Mouse (Mus musculus): Measurements from ENCODE around the gene Slc35a2. TPM values are rescaled to one million over a fixed set of nuclear protein-coding genes. Genes with fewer than 3 reads are reported as not detected.
"Not testable (repeated sequence)": the region's sequence is repeated elsewhere in the genome, so short reads cannot be mapped to it uniquely, and the experiment has no call there.

Gene Slc35a2
- total RNA-seq, 2 experiments from 2014 or later, result 8.4 to 8.8 TPM

DNA sequence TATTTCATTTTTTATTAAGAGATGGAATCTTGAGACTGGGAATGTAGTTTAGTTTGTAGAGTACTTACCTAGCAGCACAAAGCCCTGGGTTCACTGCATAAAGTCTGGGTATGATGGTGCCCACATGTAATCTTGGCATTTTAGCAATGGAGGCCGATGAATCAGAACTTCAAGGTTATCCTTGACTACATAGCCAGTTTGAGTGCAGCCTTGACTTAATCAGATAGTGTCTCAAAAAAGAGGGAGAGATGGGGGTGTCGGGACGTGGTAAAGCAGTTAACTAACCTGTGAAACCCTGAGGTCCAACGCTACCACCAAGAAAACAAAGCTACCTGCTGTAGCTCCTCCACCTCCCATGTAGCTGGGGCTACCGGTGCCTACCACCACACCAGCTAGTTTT lies 20.6 kb downstream of the Slc35a2 start:
- intact Hi-C loops (cut with DNase I), result no loop called here
- DNase-seq, result no peak

DNA sequence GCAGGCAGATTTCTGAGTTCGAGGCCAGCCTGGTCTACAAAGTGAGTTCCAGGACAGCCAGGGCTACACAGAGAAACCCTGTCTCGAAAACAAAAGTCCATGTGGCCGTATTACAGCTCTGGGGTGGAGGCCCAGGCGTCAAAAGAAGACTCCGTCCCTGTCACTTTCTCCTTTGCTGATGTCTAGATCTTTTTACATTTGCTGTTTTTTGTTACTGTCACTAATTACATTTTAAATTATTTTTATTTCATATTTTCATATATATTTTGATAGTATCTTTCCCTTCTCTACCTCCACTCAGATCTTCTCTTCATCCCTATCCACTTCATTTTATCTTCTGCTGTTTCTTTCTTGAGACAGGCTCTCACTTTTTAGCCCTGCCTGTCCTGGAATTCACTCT lies 23.9 kb downstream of the Slc35a2 start, which contains the start of gene Gm10491:
Gm10491 (minus strand) TSS at position 101 of the 400 bp plus-strand sequence.
- intact Hi-C loops (cut with DNase I), result no loop called here
- DNase-seq, result no peak

DNA sequence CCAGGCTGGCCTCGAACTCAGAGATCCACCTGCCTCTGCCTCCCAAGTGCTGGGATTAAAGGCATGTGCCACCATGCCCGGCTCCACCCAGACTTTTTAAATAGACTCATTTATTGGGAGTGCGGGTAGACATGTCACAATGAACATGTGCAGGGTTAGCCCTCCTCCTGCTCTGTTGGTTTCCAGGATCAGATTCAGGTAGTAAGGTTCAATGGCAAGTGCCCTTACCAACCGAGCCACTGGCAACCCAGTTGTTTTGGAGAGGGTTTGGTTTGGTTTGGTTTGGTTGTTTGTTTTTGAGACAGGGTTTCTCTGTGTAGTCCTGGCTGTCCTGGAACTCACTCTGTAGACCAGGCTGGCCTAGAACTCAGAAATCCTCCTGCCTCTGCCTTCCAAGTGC lies 25.4 kb downstream of the Slc35a2 start, which contains the start of gene Gm10490:
Gm10490 (plus strand) TSS at position 301 of the 400 bp plus-strand sequence.
- intact Hi-C loops (cut with DNase I); DNase-seq: not testable (repeated sequence)

GRCm38 (mm10) chrX:7910473-7910872 lies 26.6 kb downstream of the Slc35a2 start:
- DNase-seq, result no peak
- intact Hi-C loops (cut with DNase I), result loop anchor here (5.0 kb wide), 1 partner anchor 107 kb away; the partner anchor contains the start of gene Glod5

GRCm38 (mm10) chrX:7915669-7916068 lies 31.8 kb downstream of the Slc35a2 start:
- intact Hi-C loops (cut with DNase I), result not testable (repeated sequence)

GRCm38 (mm10) chrX:7917960-7918359 lies 34.1 kb downstream of the Slc35a2 start:
- intact Hi-C loops (cut with DNase I); DNase-seq: not testable (repeated sequence)

More at GRCm38 (mm10) chrX:7915669-7916068, 31.8 kb downstream of the Slc35a2 start:
- DNase-seq, result not testable (repeated sequence)

GRCm38 (mm10) chrX:7919601-7920383 lies 36.0 kb downstream of the Slc35a2 start, which contains the start of gene Pcsk1n:
Pcsk1n (plus strand) TSS chrX:7919822.
- intact Hi-C loops (cut with DNase I), result no loop called here
- DNase-seq, result no peak

- intact Hi-C loops (cut with DNase I), result no loop called here
Measured at GRCm38 (mm10) chrX:7922032-7922431, 38.2 kb downstream of the Slc35a2 start.

DNA sequence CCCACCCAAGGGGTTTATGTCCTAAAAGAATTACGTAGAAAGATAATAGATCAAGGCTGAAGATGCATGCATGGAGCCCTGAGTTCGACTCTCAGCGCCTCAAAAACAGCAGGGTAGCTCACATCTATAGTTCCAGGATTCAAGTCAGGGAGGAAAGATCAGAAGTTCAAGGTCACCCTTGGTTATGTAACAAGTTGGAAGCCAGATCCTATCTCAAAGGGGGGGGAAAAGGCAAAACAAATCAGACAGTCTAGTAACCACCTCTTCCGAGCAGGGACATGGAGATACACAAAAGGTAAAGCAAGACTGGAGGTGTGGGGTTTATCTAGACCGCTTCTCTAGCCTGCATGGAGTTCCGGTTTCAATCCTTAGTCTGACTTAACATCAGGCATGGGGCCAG lies 42.4 kb downstream of the Slc35a2 start:
- intact Hi-C loops (cut with DNase I), result no loop called here
- no peak for DNase-seq

More at GRCm38 (mm10) chrX:7922032-7922431, 38.2 kb downstream of the Slc35a2 start:
- no peak for DNase-seq

- intact Hi-C loops (cut with DNase I), result no loop called here
- DNase-seq, result no peak
Measured at GRCm38 (mm10) chrX:7927116-7927515, 43.3 kb downstream of the Slc35a2 start.

DNA sequence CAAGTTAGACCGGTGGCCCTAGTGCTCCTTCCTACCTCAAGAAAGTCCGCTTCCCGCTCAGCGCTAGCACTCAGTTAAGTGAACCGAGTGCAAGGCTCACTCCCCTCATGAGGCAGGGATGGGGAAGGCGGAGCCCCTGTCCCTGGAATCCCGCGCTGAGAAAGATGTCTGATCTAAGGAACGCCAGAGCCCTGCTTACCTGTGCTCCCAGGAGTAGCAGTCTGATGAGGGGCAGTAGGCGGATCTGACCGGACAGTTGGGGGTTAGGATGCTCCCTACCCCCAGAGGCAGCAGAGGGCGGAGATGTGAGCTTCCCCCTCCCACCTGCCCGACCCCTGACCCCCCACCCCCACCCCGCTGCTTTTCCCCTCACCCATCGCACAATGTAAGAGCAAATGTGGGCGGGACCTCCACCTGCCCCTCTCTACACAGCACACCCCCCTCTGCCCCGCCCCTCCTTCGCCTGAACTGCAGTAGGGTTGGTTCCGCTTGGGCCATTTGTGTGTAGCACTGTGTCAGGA lies 44.5 kb downstream of the Slc35a2 start, which contains the start of gene Eras:
Eras (minus strand) TSS at position 338 of the 521 bp plus-strand sequence.
- intact Hi-C loops (cut with DNase I), result no loop called here
- no peak for DNase-seq

GRCm38 (mm10) chrX:7936874-7937273 lies 53.0 kb downstream of the Slc35a2 start:
- intact Hi-C loops (cut with DNase I), result no loop called here

GRCm38 (mm10) chrX:7937667-7938066 lies 53.8 kb downstream of the Slc35a2 start:
- intact Hi-C loops (cut with DNase I), result no loop called here

More at GRCm38 (mm10) chrX:7936874-7937273, 53.0 kb downstream of the Slc35a2 start:
- no peak for DNase-seq

More at GRCm38 (mm10) chrX:7937667-7938066, 53.8 kb downstream of the Slc35a2 start:
- DNase-seq, result no peak

Other genes starting within 250 kb of the Slc35a2 start
- gene Syp, start 245.6 kb upstream of the Slc35a2 start, total RNA-seq (2021), result 1 to 10 TPM; 1.1 TPM
- 10 to 100 TPM; 23.1 to 24.9 TPM for gene Prickle3, start 226.8 kb upstream of the Slc35a2 start, total RNA-seq (2021)
- gene Plp2, start 212.6 kb upstream of the Slc35a2 start, total RNA-seq (2021), result 10 to 100 TPM; 28.0 to 43.2 TPM
- 10 to 100 TPM; 18.8 to 20.6 TPM for gene Magix, start 202.8 kb upstream of the Slc35a2 start, total RNA-seq (2021)
- 10 to 100 TPM; 11.2 to 12.9 TPM for gene Gpkow, start 186.9 kb upstream of the Slc35a2 start, total RNA-seq (2021)
- gene Wdr45, start 169.7 kb upstream of the Slc35a2 start, total RNA-seq (2021), result 10 to 100 TPM; 27.2 to 32.0 TPM
- not detected for gene Gm45208, start 161.8 kb upstream of the Slc35a2 start, total RNA-seq (2021)
- 1 to 10 TPM; 3.8 to 4.9 TPM for gene Praf2, start 155.6 kb upstream of the Slc35a2 start, total RNA-seq (2021)
- 1 to 10 TPM in 1 of 2 experiments, under 1 TPM in 1; 0.81 to 1.2 TPM for gene Ccdc120, start 133.1 kb upstream of the Slc35a2 start, total RNA-seq (2021)
- gene Tfe3, start 121.5 kb upstream of the Slc35a2 start, total RNA-seq (2021), result 1 to 10 TPM; 8.0 to 8.1 TPM
- gene Gripap1, start 94.3 kb upstream of the Slc35a2 start, total RNA-seq (2021), result 10 to 100 TPM; 17.3 to 19.2 TPM
- under 1 TPM; 0.15 to 0.20 TPM for gene Kcnd1, start 61.7 kb upstream of the Slc35a2 start, total RNA-seq (2021)
- gene Otud5, start 42.7 kb upstream of the Slc35a2 start, total RNA-seq (2021), result 10 to 100 TPM; 14.6 to 16.6 TPM
- gene Pim2, start 5.8 kb upstream of the Slc35a2 start, total RNA-seq (2021), result 1 to 10 TPM in 1 of 2 experiments, under 1 TPM in 1; 0.99 to 1.8 TPM
- gene Pqbp1, start 15.2 kb downstream of the Slc35a2 start, total RNA-seq (2021), result 10 to 100 TPM; 21.2 to 22.0 TPM
- 10 to 100 TPM; 35.3 to 39.1 TPM for gene Timm17b, start 15.3 kb downstream of the Slc35a2 start, total RNA-seq (2021)
- not detected for gene Gm10491, start 23.8 kb downstream of the Slc35a2 start, total RNA-seq (2021)
- not detected for gene Gm10490, start 25.5 kb downstream of the Slc35a2 start, total RNA-seq (2021)
- not detected for gene Pcsk1n, start 35.8 kb downstream of the Slc35a2 start, total RNA-seq (2021)
- gene Eras, start 44.6 kb downstream of the Slc35a2 start, total RNA-seq (2021), result not detected
- 1 to 10 TPM; 4.3 to 4.9 TPM for gene Hdac6, start 63.9 kb downstream of the Slc35a2 start, total RNA-seq (2021)
- gene Gata1, start 94.0 kb downstream of the Slc35a2 start, total RNA-seq (2021), result not detected
- not detected for gene Glod5, start 134.5 kb downstream of the Slc35a2 start, total RNA-seq (2021)
- 1 to 10 TPM; 3.9 to 5.7 TPM for gene Suv39h1, start 190.7 kb downstream of the Slc35a2 start, total RNA-seq (2021)
- under 1 TPM; 0.39 to 0.64 TPM for gene Was, start 206.5 kb downstream of the Slc35a2 start, total RNA-seq (2021)
- gene Wdr13, start 248.9 kb downstream of the Slc35a2 start, total RNA-seq (2021), result 10 to 100 TPM; 12.3 TPM

Measured in gastrocnemius, postnatal 36 days (tissue).